Mouse (Mus musculus): Measurements from ENCODE around the gene Olfr1122.
"Not testable (repeated sequence)": the region's sequence is repeated elsewhere in the genome, so short reads cannot be mapped to it uniquely, and the experiment has no call there.

The Olfr1122 gene

DNA sequence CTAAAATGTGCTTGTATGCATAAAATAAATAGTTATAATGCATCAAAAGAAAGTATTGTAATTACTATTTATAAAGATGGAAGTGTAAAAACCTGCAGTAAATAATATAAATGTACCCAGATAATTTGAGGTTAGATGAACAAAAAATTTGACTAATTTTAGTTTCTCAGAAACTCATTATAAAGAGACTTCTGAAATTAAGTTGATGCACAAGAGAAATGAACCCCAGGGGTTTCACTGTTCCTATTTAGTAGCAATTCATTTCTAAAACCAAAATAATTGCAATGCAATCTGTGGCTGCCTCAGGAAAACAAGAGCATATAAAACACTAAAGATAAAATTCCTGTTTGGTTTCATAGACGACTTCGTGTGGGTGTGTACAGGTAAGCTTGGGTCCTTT is at the start of gene Olfr1122:
Gene Olfr1122 (plus strand): TSS at position 301 of the 400 bp plus-strand sequence.
- no peak for DNase-seq (ENCODE audit: low read depth)

DNA sequence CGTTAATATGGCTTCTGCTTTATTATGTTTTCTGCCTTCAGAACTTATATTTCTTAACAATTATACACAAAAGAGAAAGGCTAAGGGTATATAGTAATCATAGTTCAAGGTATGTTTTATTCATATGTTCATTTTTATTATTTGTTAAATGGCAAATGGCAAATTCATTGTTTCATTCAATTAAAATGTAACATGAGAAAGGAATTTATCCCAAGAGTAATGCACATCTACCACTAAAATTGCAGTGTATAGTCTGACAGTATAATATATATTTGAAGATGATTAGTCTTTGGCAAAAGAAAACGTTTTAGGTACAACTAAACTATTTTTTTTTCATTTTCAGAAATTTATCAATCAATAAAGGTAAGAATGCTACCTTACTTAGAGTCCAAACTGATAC is 31.1 kb upstream of the Olfr1122 start, which contains the start of gene Olfr1120:
Gene Olfr1120 (plus strand): TSS at position 301 of the 400 bp plus-strand sequence.
- no peak for DNase-seq (ENCODE audit: low read depth)

DNA sequence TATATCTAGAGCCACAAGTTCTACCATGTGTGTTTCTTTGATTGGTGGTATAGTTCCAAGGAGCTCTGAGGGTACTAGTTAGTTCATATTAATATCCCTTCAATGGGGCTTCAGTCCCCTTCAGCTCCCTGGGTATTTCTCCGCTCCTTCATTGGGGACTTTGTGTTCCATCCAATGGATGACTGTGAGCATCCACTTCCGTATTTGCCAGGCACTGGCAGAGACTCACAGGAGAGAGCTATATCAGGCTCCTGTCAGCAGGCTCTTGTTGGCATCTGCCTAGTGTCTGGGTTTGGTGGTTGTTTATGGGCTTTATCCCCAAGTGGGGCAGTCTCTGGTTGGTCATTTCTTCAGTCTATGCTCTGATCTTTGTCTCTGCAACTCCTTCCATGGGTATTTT is 25.5 kb upstream of the Olfr1122 start:
- not testable (repeated sequence) for DNase-seq (ENCODE audit: low read depth)

DNA sequence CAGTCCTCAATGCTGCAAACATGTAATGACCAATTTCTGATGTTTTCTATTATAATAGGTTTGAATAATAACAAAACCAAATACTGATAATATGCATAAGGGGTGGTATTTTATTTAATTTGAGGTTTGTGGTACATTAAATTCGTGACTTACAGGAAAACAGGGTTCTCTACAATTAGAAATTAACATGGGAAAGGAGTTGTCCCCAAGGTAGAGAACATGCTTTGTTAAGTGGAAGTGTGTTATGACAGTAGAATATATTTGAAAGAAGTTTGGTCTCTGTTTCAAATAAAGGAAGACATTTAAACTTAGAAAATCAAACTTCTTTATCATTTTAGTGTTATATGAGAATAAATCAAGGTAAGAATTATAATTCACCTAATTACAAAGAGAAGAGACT is 16.1 kb upstream of the Olfr1122 start, which contains the start of gene Olfr1121:
Gene Olfr1121 (plus strand): TSS at position 301 of the 400 bp plus-strand sequence.
- no peak for DNase-seq (ENCODE audit: low read depth)

DNA sequence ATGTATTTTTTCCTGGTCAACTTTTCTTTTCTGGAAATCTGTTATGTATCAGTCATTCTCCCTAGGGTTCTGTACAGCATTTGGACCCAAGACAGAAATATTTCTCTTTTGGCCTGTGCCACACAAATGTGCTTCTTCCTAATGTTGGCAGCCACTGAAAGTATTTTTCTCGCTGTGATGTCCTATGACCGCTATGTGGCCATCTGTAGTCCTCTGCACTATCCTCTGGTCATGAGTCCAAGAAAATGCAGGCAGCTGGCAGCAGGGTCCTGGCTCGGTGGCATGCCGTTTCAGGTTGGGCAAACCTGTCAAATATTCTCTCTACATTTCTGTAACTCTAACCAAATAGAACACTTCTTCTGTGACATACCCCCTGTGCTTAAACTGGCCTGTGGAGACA is 13.9 kb upstream of the Olfr1122 start:
- no peak for DNase-seq (ENCODE audit: low read depth)

DNA sequence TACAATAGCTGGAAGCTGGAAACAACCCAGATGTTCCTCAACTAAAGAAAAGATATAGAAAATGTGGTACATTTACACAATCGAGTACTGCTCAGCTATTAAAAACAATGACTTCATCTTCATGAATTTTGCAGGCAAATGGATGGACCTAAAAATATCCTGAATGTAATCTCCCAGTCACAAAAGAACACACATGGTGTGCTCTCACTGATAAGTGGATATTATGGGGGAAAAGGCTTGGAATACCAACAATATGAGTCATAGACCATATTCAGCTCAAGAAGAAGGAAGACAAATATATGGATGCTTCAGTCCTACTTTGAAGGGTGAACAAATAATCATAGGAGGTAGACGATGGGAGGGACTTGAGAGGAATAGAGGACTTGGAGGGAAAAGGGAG is 1.7 kb upstream of the Olfr1122 start:
- no peak for DNase-seq (ENCODE audit: low read depth)

DNA sequence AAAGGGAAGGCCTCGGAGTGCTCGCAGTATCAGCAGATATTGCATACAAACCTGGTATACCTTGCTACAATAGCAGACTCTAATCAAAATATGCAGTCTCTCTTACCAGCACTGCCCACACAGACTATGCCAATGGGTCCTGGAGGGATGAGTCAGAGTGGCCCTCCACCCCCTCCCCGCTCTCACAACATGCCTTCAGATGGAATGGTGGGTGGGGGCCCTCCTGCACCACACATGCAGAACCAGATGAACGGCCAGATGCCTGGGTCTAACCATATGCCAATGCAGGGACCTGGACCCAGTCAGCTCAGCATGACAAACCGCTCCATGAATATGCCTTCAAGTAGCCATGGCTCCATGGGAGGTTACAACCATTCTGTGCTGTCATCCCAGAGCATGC is 8.0 kb downstream of the Olfr1122 start:
- DNase-seq (ENCODE audit: low read depth) = not testable (repeated sequence)

DNA sequence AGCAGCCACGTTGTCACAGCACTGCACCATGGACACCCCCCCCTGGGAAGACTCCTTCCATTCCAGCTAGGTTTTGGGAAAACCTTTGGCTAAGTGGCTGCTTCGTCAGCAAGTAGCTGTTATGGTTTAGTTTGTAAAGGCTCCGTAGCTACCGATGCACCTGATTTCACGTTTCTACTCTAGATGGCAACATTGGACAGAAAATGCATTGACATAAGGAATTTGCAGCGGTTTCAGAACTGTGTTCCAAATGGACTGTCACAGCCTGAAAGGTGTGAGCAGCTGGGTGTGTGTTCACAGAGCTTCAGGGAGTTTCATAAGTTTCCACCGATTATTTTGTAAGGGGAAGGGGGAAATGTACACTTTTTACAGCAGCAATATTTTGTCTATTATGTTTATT is 9.0 kb downstream of the Olfr1122 start:
- DNase-seq (ENCODE audit: low read depth) = not testable (repeated sequence)

DNA sequence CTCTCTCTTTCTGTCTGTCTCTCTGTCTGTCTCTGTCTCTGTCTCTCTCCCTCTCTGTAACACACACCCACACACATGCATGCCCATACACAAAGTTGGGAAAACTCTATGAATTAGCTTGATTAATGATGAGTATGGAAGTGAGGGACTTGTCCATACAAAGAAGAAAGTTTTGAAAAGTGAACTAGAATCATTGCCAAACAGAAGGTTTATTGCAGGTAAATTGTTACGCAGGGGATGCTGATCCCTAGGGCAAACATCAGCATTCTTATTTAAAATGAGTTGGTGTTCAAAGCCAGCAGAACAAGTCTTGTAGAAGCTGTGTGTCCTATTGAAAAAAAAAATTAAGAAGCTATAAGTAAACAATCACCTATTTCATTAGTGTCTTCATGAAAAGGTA is 30.7 kb downstream of the Olfr1122 start, which contains the start of gene Olfr1123:
Gene Olfr1123 (plus strand): TSS at position 301 of the 400 bp plus-strand sequence.
- DNase-seq (ENCODE audit: low read depth) = no peak

DNA sequence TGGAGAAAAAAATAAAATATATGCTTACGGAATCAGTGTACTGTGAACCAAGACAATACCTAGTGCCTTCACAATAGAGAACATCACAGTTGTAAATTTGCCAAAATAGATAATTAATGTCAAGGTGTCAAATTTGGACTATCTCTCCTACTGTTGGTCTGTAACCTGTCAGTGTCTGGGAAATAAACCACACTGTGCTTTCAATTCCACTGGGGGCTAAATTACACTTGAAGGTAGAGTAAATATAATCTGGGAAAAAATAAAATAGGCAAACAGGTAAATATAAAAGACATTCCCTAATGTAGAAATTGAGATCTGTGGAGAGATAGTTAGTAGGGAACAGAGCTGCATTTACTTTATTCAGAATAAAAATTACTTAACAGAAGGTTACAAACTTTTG is 44.3 kb downstream of the Olfr1122 start, which contains the start of gene Olfr1124:
Gene Olfr1124 (plus strand): TSS at position 301 of the 400 bp plus-strand sequence.
- DNase-seq (ENCODE audit: low read depth) = no peak

DNA sequence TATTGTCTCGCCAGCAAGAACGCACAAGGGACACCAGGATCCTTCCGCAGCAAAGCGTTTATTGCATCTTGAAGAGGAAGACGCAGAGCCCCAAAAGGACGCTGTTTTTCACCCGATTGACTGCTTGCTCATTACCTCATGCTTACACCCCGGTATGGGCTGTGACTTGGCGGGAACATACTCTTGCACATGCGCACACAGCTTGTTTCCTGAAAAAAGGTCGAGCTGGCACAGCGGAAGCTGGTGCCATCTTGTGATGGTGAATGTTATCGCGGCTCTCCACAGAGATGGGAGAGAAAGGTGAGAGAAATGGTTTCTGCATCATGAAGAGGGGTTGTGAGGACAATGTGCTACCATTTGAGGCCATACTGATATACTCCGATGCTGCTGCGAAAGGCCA is 52.1 kb downstream of the Olfr1122 start:
- no peak for DNase-seq (ENCODE audit: low read depth)

Measured in c-Kit-positive CD71-positive TER-119-negative erythroid progenitor cells, embryonic 14.5 days (primary cell).